Mouse (Mus musculus): ENCODE results near the gene Tbc1d22b.

GRCm38 (mm10) chr17:29623488-29623887 is 73.9 kb downstream of the Tbc1d22b start:
- TF ChIP-seq CTCF (IDR thresholded peaks at IDR 0.05; ENCODE audit: borderline replicate concordance, control insufficient read depth, extremely low read depth, insufficient read depth, low read length, poor library complexity) (no peak), POLR2A (IDR thresholded peaks at IDR 0.05; ENCODE audit: control insufficient read depth, extremely low read depth, insufficient read depth, low read length, poor library complexity) (no peak)

Data from thymus, adult 2 months (tissue).